Mouse (Mus musculus): ENCODE data around the gene Timm9. TPM values are rescaled to one million over a fixed set of nuclear protein-coding genes. Genes with fewer than 3 reads are reported as not detected.
"Not testable (repeated sequence)": the region's sequence is repeated elsewhere in the genome, so short reads cannot be mapped to it uniquely, and the experiment has no call there.

Timm9 gene
- polyA plus RNA-seq, 1 experiment: 35.3 TPM

- DNase-seq (ENCODE audit: low spot score): no peak
Measured at GRCm38 (mm10) chr12:71107216-71107771, 29.2 kb downstream of the Timm9 start.

GRCm38 (mm10) chr12:71104275-71104674 lies 32.2 kb downstream of the Timm9 start:
- DNase-seq (ENCODE audit: low spot score): not testable (repeated sequence)

GRCm38 (mm10) chr12:71086331-71086730 lies 50.2 kb downstream of the Timm9 start:
- no peak for DNase-seq (ENCODE audit: low spot score)

Other genes with a start within 250 kb of the Timm9 start
- gene Actr10, start 198.8 kb downstream of the Timm9 start, polyA plus RNA-seq (2012; rRNA removed): 88.2 and 95.6 TPM in 2 replicates
- gene Psma3, start 162.1 kb downstream of the Timm9 start, polyA plus RNA-seq (2012; rRNA removed): 240 and 288 TPM in 2 replicates
- gene Arid4a, start 120.7 kb downstream of the Timm9 start, polyA plus RNA-seq (2012; rRNA removed): 12.9 and 17.4 TPM in 2 replicates
- not detected in 2 replicates for gene Tomm20l, start 25.3 kb downstream of the Timm9 start, polyA plus RNA-seq (2012; rRNA removed)
- gene 2700049A03Rik, start 164 bp upstream of the Timm9 start, polyA plus RNA-seq (2012; rRNA removed): 4.7 and 5.1 TPM in 2 replicates
- 15.3 and 19.0 TPM in 2 replicates for gene Dact1, start 173.2 kb upstream of the Timm9 start, polyA plus RNA-seq (2012; rRNA removed)

Measured in urinary bladder, adult 2 months (tissue).